Mouse (Mus musculus) colon, adult 2 months (tissue): Measurements from ENCODE around the gene Poldip2. TPM values are rescaled to one million over a fixed set of nuclear protein-coding genes. Genes with fewer than 3 reads are reported as not detected.

Experiments used
- polyA plus RNA-seq: library from polyadenylated mRNA; depleted of rRNA; stranded (reverse); fragments of >200 nt; gene quantifications from 2 replicates; pipeline ENCODE4 v1.2.3, GENCODE M21; 2012; rRNA removed

The Poldip2 gene
- polyA plus RNA-seq: 37.7 and 42.1 TPM in 2 replicates

DNA sequence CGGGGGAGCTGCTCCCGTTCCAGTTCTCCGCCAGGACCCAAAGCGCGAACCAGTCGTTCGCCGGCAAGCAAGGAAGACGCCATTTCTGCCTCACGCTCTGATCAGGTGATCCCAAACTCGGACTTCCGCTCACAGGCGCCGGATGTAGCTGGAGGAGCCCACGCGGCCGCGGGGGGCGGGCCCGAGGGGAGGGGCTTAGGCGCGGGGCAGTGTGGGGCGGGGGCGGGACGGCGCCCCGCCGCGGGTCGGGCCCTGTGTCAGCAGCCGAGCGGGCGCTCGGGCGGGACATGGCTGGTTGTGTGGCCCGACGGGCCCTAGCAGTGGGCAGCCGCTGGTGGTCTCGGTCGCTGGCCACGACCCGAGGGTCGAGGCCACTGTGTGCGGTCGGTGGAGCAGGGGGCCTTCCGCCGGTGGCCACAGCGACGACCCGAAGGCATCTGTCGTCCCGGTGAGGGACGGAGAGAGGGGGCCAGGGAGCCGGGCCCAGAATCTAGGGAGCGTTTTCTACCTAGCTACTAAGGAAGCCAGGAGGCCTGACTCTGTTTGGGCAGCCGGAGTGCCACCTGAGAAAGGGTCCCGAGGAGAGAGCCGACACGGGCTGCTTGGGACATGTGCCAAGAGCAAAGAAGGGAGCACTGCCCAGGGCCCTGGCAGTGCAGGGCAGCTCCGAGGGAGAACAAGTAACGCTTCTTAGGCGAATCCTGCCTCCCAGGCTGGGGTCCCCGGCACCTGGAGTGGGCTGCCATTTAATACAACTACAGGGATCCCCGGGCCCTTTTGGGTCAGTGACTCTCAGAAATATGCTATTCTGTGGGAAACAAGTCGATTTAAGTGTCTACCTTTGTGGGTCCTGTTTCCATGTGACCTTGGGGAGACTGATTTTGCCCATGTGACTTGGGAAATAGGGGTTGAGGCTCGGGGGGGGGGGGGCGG lies at the start of gene Poldip2, which contains the start of gene Tmem199:
TSS of gene Poldip2 (plus strand) at position 169 of the 933 bp plus-strand sequence.
TSS of gene Tmem199 (minus strand) at position 148 of the 933 bp plus-strand sequence.

DNA sequence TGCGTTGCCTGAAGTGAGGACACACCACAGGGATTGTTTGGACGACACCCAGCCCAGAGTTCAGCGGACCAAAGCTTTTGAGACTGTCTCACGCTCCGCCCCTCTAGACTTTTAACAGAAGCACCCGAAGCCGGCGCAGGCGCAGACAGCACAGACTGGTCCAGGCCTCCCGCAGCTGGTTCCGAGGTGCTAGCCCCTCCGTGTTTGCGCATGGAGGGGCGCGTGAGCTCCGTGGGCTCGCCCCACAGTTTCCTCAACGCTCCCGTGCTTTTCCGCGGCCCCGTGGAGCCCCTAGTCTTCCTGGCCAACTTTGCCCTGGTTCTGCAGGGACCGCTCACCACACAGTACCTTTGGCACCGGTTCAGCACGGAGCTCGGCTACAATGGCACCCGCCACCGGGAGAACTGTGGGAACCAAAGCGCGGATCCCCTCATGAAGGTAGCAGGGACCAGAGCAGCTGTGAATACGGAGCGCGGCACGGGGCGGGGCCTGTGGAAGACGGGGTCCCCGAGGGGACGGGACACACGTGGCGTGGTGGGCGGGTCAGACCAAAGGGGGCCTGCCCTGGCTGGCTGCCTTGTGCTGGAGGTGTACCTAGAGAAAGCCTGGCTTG lies 46.3 kb upstream of the Poldip2 start, which contains the start of gene Slc46a1:
TSS of gene Slc46a1 (plus strand) at position 130 of the 613 bp plus-strand sequence.

DNA sequence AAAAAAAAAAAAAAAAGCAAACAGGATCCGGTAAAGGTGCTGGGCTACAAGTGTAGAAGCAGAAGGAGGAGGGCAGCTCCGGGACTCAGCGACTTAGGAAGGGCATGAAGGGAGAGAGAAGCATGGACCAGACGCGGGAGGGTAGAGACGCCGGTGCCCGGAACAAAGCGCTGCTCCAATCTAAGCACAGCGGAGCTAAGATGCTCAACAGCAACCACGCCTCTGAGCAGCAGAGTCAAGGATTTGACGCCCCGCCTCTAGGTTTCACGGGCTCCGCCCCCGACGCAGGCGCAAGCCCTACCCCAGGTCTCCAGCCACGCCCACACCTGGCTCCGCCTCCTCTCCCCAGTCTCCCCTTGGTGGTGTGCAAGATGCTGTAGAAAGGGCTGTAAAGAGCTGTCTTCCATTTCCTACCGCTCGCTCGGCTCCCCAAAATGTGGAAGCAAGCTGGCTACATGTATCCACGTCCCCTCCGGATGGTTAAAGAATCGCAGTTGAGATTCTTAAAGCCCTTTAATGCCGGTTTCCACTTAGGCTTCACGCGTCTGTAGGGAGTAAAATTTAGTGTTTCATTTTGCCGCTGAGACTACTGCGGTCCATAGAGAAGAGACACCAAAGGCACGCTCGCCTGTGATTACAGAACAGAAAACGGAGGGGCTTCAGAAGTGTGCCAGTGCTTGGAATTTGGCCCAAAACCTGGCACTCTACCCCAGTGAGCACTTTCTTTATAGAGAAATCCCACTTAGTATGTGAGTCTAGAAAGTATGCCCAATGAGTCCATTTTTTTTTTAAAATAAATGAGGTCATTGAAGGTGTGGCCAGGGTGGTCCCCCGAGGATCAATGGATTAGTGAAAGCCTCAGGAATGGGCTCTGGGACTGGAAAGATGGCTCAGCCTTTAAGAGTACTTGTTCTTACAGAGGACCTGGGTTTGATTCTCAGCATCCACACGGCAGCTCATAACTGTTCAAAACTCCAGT lies 14.2 kb upstream of the Poldip2 start, which contains the start of gene Sarm1:
TSS of gene Sarm1 (minus strand) at position 211 of the 979 bp plus-strand sequence.

DNA sequence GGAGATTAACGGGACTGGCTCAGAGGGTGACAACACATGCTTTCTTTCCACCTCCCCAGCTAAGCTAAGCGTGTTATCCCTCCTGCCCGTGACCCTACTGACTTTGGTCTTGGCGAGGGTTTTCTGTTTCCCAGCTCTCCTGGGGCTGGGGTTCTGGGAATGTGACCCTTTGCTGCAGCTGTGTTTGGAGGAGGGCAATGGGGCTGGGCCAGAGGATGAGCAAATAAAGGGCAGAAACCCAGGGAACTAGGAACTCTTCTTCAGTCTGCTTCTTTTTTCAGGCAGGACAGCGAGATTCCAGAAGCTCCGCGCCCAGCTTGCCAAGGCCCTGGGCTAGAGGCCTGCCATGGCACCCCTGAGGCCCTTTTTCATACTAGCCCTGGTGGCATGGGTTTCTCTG lies 13.0 kb upstream of the Poldip2 start, which contains the start of gene Vtn:
TSS of gene Vtn (plus strand) at position 88 of the 400 bp plus-strand sequence.

DNA sequence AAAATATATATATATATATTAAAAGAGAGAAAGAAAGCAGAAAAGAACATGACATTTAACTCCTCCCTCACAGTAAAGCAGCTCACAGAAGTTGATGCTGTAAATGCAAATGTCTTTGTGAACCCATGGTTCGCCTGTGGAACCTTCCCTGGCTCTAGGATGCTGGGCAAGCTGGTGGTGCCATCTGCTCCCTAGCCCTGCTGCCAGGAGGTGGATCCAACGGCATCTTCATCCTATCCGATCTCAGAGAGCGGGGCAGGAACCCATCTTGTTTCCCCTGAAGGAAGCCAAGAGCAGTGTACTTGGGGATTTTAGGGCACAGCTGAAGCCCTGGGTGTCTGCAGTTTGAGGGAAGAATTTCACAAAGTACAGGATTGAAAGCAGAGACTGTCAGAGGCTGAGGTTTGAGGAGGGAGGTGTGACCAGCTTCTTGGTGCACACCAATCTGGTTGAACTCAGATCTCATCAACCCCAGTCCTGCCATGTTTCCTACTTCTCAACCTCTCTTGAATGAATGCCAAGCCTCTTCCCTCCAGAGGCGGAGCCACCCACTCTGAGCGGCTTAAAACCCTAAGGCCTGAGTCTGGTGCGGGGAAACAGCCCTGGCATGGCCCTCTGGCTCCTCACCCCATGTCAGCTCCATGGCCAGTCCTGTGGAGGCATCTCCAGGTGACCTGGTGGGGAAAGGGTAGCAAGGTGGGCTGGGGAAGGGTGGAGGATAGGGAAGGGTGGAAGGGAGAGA lies 8.9 kb upstream of the Poldip2 start, which contains the start of gene Sebox:
TSS of gene Sebox (plus strand) at position 539 of the 742 bp plus-strand sequence.

DNA sequence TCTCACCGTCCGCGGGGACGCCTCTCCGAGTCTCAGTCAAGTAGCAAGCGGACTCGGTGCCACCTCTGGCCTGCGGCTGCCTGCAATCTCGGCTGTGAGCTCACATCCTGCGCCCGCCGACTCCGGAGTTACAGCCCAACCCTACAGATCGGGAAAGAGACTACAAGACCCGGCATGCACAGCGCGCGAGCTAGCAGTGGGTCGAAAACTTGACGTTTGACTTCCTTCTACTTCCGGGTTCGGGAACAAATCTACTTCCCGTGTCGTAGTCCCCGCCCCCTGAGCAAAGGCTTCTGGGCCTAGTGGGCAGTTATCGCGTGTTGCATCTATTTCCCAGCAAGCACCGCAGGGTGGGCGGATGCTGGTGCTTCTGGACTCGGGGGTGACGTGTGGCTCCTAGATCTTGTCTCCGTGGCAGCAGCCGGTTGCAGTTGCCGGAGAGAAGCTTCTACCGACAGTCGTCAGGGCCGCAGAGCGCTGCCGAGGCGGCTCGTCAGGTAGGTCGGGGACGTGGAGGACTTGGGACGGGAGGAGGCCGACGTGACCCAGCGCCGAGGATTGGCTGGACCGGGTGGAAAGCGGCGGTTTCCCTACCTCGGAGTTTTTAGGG lies 24.2 kb downstream of the Poldip2 start, which contains the start of the genes Tnfaip1 and Ift20:
TSS of gene Tnfaip1 (minus strand) at position 253 of the 610 bp plus-strand sequence.
TSS of gene Ift20 (plus strand) at position 282 of the 610 bp plus-strand sequence.

DNA sequence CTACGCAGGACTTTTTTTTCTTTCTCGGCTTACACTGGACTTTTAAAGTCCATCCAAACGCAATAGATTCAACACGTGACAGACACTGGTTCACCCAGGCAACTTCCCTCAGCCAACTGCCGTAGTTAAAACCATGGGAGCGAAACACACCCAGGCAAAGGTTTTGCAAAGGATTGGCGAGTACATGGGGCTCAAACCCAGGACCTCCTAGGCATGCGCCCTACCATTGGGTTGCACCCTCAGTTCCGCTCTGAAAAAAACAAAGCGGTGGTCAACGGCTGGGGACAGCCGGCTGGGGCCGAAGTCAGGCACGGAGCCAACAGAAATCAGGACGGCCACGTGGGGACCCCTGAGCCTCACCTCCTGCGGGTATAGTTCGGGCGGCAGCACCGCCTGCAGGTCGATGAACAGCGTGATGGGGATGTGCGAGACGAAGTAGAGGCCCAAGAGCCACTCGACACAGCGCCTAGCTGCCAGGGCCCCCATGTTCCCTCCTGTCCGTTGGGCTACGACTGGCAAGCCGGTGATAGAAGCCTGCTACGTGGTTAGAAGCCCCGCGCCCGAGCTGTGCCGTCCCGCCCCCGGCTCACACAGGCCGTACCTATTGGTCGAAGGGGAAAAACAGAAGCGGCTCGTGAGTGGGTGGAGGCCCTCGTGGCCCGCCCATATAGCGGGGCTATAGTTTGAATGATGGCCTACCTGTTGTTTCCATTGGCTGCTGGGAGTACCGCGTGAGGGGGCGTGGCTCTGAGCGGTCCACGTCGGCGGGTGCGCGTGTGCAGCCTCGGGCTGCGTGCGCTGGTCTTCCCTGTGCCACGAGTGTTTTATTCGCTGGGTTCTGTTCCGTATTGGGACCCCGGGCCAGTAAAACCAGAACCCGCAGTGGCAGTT lies 38.4 kb downstream of the Poldip2 start, which contains the start of gene Tmem97:
TSS of gene Tmem97 (minus strand) at position 610 of the 891 bp plus-strand sequence.

Other genes with a start within 250 kb of the Poldip2 start
- gene BC030499, start 221.4 kb upstream of the Poldip2 start, polyA plus RNA-seq: 0.22 and 0.34 TPM in 2 replicates
- gene Spag5, start 210.7 kb upstream of the Poldip2 start, polyA plus RNA-seq: 8.6 and 9.4 TPM in 2 replicates
- 16.8 and 18.5 TPM in 2 replicates for gene Aldoc, start 189.2 kb upstream of the Poldip2 start, polyA plus RNA-seq
- 96.0 and 116 TPM in 2 replicates for gene Pigs, start 183.8 kb upstream of the Poldip2 start, polyA plus RNA-seq
- 90.9 and 94.8 TPM in 2 replicates for gene Unc119, start 168.7 kb upstream of the Poldip2 start, polyA plus RNA-seq
- 0.86 and 1.3 TPM in 2 replicates for gene Foxn1, start 125.6 kb upstream of the Poldip2 start, polyA plus RNA-seq
- 243 and 292 TPM in 2 replicates for gene Slc13a2, start 90.0 kb upstream of the Poldip2 start, polyA plus RNA-seq
- gene Slc46a1, start 46.5 kb upstream of the Poldip2 start, polyA plus RNA-seq: 56.5 and 74.1 TPM in 2 replicates
- gene Sarm1, start 14.4 kb upstream of the Poldip2 start, polyA plus RNA-seq: 0.83 and 1.00 TPM in 2 replicates
- gene Vtn, start 13.1 kb upstream of the Poldip2 start, polyA plus RNA-seq: 2.4 and 6.1 TPM in 2 replicates
- gene Sebox, start 8.7 kb upstream of the Poldip2 start, polyA plus RNA-seq: not detected in 2 replicates
- 6.8 and 8.4 TPM in 2 replicates for gene Tmem199, start within 50 bp of the Poldip2 start, polyA plus RNA-seq
- 45.7 and 46.7 TPM in 2 replicates for gene Tnfaip1, start 24.1 kb downstream of the Poldip2 start, polyA plus RNA-seq
- gene Ift20, start 24.2 kb downstream of the Poldip2 start, polyA plus RNA-seq: 64.5 and 70.4 TPM in 2 replicates
- 45.0 and 66.3 TPM in 2 replicates for gene Tmem97, start 38.6 kb downstream of the Poldip2 start, polyA plus RNA-seq
- gene Nlk, start 185.2 kb downstream of the Poldip2 start, polyA plus RNA-seq: 12.3 and 15.7 TPM in 2 replicates
- gene Ccnq, start 239.5 kb downstream of the Poldip2 start, polyA plus RNA-seq: 32.5 and 38.4 TPM in 2 replicates